7 mouse cellular contexts compared by ENCODE assay signal in the genomic region with DNA sequence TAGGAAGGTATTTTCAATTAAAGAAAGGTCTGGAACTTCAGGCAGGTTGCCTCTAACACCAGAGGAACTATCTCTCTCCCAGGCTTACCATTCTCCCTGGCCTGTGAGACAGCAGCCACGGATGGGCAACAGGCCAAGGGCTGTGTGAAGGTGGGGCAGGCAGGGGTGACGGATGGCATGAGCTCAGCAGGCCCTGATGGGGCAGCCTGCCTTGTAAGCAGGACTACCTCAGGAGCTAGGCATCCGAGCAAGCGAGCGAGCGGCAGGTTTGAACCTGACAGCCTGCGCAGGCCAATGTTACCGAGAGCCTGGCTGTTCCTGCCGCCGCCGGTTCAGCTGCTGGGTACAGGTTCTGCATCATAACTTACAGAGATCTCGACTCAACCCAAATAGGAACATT. TPM values are rescaled to one million over a fixed set of nuclear protein-coding genes. Genes with fewer than 3 reads are reported as not detected.
DNase-seq lines count a peak whose midpoint lies in the region; ATAC-seq lines count a peak whose summit lies in the region.

No protein-coding gene starts in this region.

- peaks cover 16% of the 10 kb centered on the region for H3K4me1 ChIP-seq in embryonic facial prominence, embryonic 14.5 days (ENCODE audit: control insufficient read depth, insufficient read depth, low read length)

- H3K4me3 ChIP-seq in embryonic facial prominence, embryonic 14.5 days (ENCODE audit: low read depth, low read length) = no peak overlapping the region

- WGBS in embryonic facial prominence, embryonic 14.5 days = 42% methylated on average over 12 of the region's 12 CpGs

- no peaks in the 10 kb centered on the region for H3K27me3 ChIP-seq in embryonic facial prominence, embryonic 14.5 days (replicated peaks; ENCODE audit: control insufficient read depth, insufficient read depth, low read length)

- H3K36me3 ChIP-seq in embryonic facial prominence, embryonic 14.5 days (ENCODE audit: control insufficient read depth, insufficient read depth, low read length) = no peaks in the 10 kb centered on the region

- no peak overlapping the region for H3K4me2 ChIP-seq in embryonic facial prominence, embryonic 14.5 days (ENCODE audit: low read depth, low read length)

- ATAC-seq in embryonic facial prominence, embryonic 14.5 days (ENCODE audit: low read depth) = peak; percentile 82
- no peak for ATAC-seq in inflammation-experienced regulatory T-cells, adult 6 months

- DNase-seq in ES-CJ7 (ENCODE audit: low read depth, low spot score) = peak; percentile 50
- DNase-seq in adrenal gland, adult (ENCODE audit: inconsistent age in 2 of 2, low spot score in 1 of 2) = peak; percentile 86 to 91
- DNase-seq in embryonic facial prominence, embryonic 14.5 days (ENCODE audit: low spot score) = peak; percentile 80
- peak; percentile 64 for DNase-seq in kidney, adult 8-10 months
- DNase-seq in ovary, postnatal 36 days (ENCODE audit: low spot score) = peak; percentile 71
- no peak for DNase-seq in c-Kit-positive CD71-positive TER-119-positive erythroid progenitor cells, embryonic 14.5 days (ENCODE audit: low spot score)

- no peak overlapping the region for H3K27ac ChIP-seq in embryonic facial prominence, embryonic 14.5 days (replicated peaks; ENCODE audit: low read depth, low read length)

- no peak overlapping the region for H3K9ac ChIP-seq in embryonic facial prominence, embryonic 14.5 days (ENCODE audit: low read depth, low read length)

- H3K9me3 ChIP-seq in embryonic facial prominence, embryonic 14.5 days (ENCODE audit: control insufficient read depth, low read length) = no peaks in the 10 kb centered on the region

RNA-seq across cellular contexts. Expression of a gene that starts 11.4 kb away (rescaled TPM):
- polyA plus RNA-seq in embryonic facial prominence, embryonic 14.5 days (2014; fragmentation: Nextera tagmentation; extraction: Ambion mirVana) = 10.7 and 12.4 TPM in 2 replicates
- polyA plus RNA-seq in inflammation-experienced regulatory T-cells, adult 6 months (2017; shearing (Covaris generic)) = 1 to 10 TPM in 1 of 3 experiments, under 1 TPM in 1, not detected in 1; 0.12 to 1.1 TPM
